Mouse (Mus musculus) left cerebral cortex, postnatal 25 days (tissue): ENCODE measurements around the gene Dnajc3. TPM values are rescaled to one million over a fixed set of nuclear protein-coding genes. Genes with fewer than 3 reads are reported as not detected.
"Not testable (repeated sequence)": the region's sequence is repeated elsewhere in the genome, so short reads cannot be mapped to it uniquely, and the experiment has no call there.

Source experiments
- DNase-seq, 2 experiments: peaks; one replicate each; pipeline ENCODE4 v3.0.0; 2022; ENCODE audit warnings: low spot score in 2 of 2, mixed read lengths in 1 of 2
- intact Hi-C: fragments of 180-260 bp; cut with DNase I; formaldehyde crosslinking; loops from one replicate; pipeline ENCODE4 v1.15.1; 2025
- total RNA-seq, 2 experiments: library from RNA; stranded (reverse); gene quantifications; 2 replicates each; pipeline ENCODE4 v1.2.3; 2021

Gene Dnajc3
- total RNA-seq, 2 experiments from 2014 or later: 39.5 to 41.3 TPM

DNA sequence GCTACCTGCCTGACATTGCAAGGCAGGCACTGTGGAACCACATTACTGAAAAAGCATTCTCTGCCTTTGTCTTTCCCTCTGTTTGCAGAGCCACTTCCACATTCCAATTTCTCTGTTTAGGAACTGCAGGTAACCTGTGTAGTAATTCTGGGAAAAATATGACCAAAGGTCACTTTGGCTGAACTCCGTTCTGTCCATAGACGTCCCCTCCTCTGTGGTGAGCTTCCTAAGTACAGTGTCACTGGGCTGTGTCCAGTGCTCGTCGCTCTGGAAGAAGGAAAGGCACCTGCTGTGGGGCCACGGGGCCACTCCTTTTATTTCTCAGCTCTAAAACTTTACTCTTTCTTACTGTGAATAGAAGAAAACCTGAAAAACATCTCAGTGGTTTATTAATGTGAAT, 42.6 kb downstream of the Dnajc3 start:
- no peak for DNase-seq
- intact Hi-C loops: no loop called here

DNA sequence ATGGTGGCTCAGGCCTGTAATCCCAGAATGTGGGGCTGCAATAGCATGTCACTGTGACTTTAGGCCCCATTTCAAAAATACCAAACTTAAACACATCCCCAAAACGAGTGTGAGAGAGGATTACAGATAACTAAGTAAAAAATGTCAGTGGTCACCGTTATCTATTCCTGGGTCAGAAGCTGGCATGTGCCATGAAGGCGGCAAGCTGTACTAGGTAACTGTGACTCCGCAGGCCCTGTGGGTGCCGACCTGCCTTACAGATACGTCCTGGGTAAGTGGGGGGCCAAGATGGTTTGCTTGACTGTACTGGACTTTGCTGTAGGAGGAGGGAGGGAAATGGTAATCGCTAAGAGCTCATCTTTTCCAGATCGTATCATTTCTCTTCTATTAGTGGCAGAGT, 43.1 kb downstream of the Dnajc3 start:
- intact Hi-C loops: no loop called here
- DNase-seq: no peak

DNA sequence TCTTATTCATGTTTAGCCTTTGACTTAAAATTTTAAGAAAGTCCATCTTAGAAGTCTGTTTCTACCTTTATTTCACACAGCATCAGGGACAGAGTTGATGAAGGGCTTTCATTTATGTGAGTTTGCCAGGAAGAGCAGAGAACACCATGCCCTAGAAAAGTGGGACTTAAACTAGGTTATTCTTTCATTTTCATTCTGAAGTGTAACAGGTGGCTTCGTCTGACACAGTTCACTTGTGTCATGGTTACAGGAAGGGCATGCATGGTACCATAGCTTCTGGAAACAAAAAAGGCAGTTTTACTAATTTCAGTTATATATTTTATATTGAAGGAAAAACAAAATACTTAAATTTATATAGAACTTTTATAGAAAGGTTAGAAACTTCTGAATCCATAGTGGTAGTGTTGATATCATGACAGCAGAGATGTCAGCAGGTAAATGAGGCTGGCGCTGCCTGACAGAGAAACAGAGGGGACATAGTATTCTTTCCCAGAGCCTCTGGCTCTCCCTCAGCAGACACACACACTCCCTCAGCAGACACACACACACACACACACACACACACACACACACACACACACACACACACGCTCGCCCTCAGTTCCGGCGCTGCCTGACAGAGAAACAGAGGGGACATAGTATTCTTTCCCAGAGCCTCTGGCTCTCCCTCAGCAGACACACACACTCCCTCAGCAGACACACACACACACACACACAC, 44.1 kb downstream of the Dnajc3 start:
- DNase-seq, intact Hi-C loops: not testable (repeated sequence)

DNA sequence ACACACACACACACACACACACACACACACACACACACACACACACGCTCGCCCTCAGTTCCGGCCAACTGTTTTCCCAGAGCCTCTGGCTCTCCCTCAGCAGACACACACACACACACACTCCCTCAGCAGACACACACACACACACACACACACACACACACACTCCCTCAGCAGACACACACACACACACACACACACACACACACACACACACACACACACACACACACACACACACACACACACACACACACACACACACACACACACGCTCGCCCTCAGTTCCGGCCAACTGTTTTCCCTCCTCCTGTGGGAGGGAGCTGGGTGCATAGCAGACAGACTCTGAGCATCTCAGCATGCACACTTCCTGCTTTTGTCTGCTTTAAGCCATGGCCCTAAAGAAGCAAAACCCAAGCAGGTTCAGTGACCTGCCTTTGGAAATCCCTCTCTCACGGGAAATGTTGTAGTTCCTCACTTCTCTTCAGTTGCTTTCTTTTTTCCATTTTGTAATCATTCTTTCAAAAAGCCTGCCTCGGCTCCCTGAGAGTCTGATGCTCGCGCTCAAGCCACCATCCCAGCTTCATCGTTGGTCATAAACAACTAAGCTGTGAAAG, 44.8 kb downstream of the Dnajc3 start:
- intact Hi-C loops, DNase-seq: not testable (repeated sequence)

DNA sequence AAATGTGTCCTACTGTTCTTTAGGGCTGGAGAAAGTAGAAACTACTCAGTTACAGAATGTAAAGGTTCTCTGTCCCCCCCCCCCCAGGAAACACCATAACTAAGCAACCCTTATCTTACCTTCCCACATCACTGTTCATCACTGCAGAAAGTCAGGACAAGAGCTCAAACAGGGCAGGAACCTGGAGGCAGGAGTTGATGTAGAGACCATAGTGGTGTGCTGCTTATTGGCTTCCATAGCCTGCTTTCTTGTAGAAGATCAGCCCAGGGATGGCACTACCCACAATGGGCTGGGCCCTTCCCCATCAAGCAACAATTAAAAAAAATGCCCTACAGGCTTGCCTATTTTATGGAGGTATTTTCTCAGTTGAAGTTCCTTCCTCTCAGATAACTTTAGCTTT, 45.6 kb downstream of the Dnajc3 start:
- intact Hi-C loops: no loop called here
- no peak for DNase-seq

DNA sequence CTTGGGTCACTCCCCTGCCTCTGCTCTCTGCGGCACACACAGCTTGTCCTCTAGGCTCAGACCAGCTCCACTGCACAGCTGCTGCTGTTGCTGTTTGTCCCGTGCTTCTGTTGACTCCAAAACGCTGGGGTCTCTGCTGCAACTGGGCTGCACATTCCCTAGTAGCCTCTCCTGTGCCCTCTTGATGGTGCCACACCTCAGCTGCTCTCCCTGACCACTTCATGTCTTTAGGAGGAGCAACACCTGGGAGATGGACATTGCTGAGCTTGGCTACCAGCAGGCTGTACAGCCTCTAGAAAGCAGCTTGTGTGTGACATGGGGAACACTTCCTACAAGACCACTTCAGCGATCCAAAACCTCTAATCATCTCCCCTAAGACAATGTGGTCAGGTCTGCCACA, 46.4 kb downstream of the Dnajc3 start:
- no peak for DNase-seq
- intact Hi-C loops: loop anchor here (2.0 kb wide), 1 partner anchor 43 kb away; no protein-coding TSS in a partner anchor

DNA sequence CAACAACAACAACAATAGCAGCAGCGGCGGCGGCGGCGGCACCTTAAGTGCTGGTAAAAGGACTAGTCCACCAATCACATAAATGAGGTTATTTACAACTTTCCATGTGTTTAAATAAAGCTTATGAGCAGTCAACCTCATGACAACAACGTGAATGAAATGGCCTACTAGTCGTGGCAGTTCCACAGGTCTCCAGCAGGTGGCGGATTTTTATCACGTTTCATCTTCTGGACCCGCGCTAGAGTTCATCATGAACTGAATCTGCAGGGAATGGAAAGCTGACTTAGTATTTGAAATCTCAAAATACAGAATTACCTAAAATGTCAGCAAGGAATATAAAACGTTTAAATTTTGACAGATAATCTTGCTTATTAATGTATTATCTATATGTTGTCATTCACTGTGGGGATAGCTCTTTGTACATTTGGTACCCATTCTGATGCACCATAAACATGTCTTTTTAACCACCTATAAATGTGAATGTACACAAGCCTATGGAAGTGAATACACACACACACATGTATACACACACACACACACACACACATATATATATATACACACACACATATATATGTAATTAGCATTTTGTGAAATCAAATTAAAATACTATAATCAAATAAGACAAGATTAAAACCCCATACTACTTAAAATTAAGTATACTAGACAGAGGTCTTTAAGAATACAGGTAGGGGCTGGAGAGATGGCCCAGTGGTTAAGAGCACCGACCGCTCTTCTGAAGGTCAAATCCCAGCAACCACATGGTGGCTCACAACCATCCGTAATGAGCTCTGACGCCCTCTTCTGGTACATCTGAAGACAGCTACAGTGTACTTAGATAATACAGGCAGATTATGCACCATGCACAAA, 49.1 kb downstream of the Dnajc3 start:
- intact Hi-C loops: no loop called here
- DNase-seq: peak; percentile 57 to 68

DNA sequence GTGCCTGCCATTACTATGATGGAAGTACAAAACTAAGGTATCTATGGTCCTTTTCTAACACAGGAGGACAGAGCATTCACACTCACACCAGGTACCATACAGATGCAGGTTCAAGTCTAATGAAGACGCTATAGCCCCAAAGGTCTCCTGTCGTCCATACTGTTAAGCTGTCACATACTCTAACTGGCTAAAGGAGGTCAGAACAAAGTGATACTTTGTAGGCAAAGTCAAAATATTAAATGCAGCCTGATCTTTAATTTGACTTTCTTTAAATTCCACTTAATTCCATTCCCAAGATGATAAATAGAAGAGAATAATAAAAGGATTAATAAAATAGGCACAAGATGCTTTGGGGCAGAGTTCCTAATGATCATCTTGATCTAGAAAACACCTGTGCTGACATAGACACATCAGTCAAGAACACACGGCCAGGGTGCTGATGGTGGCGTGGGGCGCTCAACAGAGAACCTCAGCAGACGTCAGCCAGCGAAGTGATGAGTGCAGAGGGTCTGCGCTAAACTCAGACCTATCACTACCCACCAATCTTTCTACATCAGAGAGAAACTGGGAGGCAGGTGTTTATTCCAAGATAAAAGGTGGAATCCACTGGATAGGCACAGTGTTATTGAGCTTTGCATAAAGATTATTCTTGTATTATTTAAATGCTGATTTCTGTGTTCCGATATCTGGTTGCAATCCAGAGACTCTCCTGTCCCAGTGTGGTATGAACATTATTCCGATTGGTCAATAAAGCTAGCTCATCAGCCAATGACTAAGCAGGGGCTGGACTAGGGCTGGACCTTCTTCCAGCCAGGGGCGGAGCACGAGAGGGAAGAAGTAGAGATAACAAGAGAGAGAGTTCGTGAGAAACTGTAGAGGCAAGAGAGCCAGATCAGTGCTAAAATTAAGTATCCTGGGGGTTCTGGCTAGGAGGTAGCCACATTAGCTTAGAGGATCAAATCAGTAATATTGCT, 50.0 kb downstream of the Dnajc3 start:
- DNase-seq: no peak
- intact Hi-C loops: no loop called here

DNA sequence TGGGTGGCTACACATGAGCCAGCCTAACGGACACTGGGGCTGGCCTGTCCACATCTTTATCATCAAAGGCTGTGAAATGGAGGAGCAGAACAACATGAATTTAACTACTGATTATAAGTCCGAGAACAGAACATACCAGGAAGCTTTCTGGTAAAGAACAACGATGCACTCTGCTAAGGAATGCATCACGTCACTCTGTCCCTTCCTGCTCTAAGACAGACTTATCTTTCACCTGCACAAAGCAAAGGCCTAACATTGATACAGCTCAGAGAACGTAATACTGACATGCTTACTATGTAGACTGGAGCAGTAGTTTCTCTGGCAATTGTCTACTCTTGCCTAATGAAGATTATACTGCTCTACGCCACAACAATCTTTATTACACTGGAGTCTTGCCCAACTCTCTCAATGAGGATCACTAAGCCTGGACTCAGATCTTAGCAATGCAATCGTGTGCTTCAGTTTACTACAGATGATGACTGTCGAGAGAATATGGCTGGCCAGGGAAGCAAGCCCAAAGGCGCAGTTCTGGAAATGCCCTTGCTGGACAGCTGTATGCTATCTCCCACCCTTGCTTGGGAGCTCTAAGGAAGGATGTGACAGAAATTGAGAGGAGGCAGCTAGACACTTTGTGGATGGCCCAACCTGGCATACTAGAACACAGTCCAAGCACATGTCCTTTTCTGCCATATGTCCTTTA, 57.6 kb downstream of the Dnajc3 start:
- no peak for DNase-seq
- intact Hi-C loops: no loop called here

DNA sequence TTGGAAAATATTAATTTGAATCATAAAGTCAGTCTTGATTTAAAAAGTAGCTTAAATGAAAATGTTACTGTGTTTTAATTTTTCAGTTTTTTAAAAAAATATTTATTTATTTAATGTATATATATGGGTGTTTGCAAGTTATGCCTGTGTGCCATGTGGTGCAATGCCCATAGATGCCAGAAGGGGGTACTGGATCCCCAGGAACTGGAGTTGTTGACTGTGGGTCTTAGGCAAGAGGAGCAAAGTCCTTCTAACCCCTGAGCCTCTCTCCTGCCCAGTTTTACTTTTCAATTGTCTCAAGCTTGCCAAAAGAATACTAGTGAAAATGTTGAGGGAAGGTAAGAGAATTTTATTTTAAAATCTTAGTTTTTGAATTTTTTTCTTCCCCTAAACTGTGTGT, 65.5 kb downstream of the Dnajc3 start:
- DNase-seq: no peak
- intact Hi-C loops: no loop called here

DNA sequence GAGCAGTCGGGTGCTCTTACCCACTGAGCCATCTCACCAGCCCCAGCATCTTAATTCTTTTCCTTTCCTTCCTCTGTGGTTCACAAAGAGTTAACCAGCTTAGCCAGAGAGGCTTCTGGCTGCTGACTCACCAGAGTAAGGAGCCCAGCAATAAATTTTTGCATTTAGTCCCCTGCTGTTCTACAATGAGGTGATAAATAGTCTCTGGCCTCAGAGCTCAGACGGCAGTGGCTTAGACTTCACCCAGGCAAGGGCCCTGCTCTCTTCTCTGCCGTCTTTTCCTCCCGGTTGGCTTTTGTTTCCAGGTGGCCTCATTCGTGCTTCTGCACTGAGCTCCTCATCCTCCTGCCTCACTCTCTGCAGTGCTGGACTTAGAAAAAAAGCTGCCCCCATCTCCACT, 68.1 kb downstream of the Dnajc3 start:
- DNase-seq: no peak
- intact Hi-C loops: no loop called here

DNA sequence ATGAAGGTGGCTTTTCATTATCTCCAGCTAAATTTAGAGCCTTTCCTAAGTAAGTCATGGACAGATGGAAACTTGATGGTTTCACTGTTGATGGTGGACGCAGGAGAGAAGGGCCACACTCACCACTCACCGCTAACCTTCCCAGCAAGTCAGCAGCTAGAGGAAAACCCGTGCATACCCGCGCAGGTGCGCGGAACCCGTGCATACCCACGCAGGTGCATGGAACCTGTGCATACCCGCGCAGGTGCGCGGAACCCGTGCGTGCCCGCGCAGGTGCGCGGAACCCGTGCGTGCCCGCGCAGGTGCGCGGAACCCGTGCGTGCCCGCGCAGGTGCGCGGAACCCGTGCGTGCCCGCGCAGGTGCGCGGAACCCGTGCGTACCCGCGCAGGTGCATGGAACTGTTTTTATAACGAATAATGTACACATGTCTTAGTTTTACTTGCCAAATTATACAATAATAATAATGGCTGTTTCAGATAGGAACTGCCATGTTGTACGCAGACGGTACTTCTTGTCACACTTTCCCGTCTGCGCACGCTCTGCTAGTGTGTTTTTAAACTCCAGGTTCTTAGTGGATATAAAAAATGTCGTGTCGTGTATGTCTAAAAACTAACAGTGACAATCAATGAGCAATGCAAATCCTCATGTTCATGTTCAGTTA, 68.8 kb downstream of the Dnajc3 start:
- peak; percentile 32 to 39 for DNase-seq

DNA sequence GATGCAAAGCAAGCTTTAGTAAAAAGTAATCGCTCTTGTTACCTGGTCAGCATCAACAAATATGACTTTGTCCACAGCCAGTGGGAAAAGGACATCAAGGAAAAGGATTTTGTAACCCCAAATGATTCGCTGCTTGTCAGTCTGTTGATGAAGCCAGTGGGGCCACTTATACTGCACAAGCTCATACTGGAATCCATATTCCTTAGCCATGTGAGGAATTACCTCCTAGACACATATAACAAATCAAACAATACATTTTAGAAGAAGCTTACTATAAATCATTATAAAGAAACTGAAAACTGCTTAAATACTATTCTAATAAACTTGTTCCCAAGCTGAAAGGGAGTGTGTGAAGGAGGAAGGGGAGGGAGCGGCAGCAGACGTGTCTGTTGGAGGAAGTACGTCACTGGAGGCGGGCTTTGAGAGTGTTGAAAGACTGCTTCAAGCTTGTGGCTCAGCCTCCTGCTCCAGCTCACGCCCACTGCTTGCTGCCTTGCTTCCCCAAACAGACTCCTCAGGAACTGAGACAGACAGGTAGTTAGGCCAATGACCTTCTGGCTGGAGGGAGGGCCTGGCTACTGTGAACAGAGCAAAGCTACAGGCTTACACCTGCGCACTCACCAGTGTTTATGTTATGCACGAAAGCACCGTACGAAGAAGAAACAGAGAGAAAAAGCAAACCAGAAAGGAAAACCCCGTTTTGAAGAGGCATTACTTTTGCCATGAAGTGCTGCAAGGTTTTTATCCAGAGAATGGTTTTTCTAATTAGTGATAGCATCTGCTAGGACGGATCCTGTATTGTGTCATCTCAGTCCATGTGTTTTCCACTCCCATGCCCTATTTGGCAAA, 69.6 kb downstream of the Dnajc3 start:
- DNase-seq: peak; percentile 96 to 100
- intact Hi-C loops: no loop called here

More for the DNA sequence above, 68.8 kb downstream of the Dnajc3 start:
- intact Hi-C loops: no loop called here

DNA sequence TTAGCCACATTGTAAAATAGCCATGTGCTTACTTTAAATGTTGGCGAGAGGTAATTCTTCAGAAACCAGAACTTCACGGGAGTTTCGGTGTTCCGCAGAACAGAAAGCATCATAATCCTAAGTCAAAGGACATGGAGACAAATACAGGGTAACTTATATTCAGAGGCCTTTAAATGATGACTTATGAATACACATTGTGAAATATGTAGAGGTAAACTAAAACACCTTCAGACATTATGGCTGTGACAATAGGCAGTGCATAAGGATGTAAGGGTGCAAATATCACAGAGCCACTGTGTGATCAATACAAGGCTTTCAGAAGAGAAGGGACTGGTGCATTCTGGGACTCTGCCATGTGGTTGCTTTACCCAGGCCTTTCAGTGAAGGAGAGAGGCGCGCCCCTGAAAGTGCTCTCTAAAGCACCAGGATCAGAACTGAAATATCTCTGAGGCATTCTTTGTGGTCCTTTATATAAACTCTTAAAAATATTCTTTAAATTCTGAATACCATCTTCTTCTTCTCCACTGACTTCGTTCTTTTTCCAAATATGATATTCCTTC, 70.3 kb downstream of the Dnajc3 start:
- intact Hi-C loops: no loop called here
- no peak for DNase-seq

DNA sequence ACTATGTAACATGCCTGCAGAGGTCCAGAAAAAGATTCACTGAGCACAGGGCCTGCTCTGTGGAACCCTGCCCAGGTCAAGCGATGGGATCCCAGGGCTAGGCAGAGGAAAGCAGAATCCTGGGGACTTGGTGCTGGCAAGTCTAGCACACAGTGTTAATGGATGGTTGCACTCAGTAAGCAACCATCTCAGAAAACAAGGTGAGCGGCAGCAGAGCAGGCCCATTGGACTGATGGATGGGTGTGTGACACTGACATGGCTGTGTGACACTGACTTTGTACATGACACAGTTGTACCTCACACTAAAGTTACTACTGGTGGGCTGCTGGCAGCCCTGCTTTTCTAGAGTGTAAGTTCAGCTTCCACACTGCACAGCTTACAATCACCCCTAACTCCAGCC, 71.8 kb downstream of the Dnajc3 start:
- intact Hi-C loops: no loop called here
- no peak for DNase-seq

DNA sequence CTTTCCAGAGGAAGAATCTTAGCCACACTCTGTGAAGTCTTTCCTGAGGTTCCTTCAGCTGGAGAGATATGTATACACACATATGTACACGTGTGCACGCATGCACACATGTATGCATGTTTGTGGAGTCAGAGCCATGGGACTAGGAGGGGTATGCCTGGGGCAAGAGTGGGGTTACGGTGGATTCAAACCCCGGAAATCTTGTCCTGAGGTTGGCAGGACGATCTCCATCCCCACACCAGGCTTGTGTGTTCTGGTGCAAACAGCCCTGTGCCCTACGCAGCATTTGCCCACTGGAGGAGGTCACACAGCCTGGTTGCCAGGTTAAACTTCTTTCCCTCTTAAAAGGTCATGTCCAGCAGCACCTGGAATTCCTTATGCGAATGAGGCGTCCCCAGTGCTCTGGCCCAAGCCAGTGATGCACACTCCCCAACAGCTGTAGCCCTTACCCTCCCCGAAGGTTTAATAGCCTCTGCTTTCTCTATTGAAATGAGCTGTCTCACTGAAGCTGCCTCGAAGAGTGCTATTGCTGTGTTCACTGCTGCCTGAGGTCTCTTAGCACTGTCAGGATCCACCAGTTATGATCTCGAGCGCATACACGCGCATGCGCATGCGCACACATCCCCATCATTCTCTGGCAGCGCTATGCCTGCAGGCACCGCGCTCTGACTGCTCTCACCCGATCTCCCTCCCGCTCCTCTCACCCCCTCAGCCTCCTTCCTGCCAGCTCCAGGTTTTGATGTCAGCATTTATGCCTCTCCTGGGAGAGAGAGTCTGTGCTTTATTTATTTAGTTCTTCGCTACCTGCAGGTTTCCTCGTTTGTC, 75.0 kb downstream of the Dnajc3 start:
- intact Hi-C loops: no loop called here
- DNase-seq: peak; percentile 75 to 81
